Mouse (Mus musculus): ENCODE data around the gene Olfr441. TPM values are rescaled to one million over a fixed set of nuclear protein-coding genes. Genes with fewer than 3 reads are reported as not detected.
"Not testable (repeated sequence)": the region's sequence is repeated elsewhere in the genome, so short reads cannot be mapped to it uniquely, and the experiment has no call there.

Olfr441 gene
- total RNA-seq (2017), result not detected in 2 replicates

DNA sequence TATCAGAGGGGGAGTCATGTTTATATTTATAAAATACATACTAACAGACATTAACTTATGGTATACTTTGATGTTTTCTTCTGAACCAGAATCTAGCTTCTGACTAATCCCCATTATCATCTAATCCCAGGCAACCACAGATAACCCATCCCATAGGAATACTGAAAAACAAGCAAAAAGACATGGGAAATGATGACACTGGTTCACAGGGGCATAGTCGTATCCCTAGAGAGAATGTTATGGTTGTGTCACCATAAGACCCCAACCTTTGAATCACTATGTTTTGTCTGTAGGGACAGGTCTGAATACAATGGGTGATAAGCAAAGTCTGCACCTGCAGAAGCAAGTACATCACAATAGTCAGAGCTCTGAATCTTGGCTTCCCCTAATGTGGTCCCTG, at the start of gene Olfr441:
Gene Olfr441 (plus strand): TSS at position 301 of the 400 bp plus-strand sequence.
- not testable (repeated sequence) for ATAC-seq (replicated peaks in 1 of 2; ENCODE audit: insufficient read depth in 1 of 2, low FRiP score in 2 of 2, low TSS enrichment in 1 of 2, low read depth in 1 of 2, poor library complexity in 2 of 2, severe bottlenecking in 2 of 2)

DNA sequence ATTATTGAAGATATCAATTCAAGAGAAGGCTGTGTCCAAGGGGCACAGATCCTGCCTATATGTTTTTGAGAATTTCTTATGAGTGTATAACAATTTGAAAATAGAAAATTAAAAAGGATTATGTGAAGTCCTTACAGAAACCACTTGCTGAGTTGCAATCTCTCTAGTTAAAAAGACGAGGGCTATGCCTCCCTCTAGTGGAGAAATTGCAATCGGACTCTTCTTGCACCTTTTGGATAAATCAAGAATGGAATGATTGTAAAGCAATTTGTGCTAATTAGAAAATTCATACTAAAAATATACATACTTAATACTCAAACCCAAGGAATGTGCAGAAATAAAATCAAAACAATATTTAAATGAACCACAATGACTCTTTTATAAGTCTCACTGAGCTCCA, 27.4 kb upstream of the Olfr441 start:
- no peak for ATAC-seq (replicated peaks in 1 of 2; ENCODE audit: insufficient read depth in 1 of 2, low FRiP score in 2 of 2, low TSS enrichment in 1 of 2, low read depth in 1 of 2, poor library complexity in 2 of 2, severe bottlenecking in 2 of 2)

DNA sequence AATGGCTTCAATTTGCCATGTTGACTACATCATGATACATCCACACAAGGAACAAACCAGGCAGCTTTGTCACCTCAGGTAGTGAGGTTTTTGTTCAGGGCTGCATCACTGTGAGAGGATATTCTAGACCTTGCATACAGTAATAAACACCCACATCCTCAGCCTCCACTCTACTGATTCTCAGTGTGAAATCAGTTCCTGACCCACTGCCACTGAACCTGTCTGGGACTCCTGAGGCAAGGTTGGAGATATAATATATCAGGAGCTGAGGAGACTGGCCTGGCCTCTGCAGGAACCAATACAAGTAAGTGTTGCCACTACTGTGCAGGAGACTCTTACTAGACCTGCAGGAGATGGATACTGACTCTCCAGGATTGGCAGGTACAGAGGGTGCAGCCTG, 24.8 kb upstream of the Olfr441 start:
- not testable (repeated sequence) for ATAC-seq (replicated peaks in 1 of 2; ENCODE audit: insufficient read depth in 1 of 2, low FRiP score in 2 of 2, low TSS enrichment in 1 of 2, low read depth in 1 of 2, poor library complexity in 2 of 2, severe bottlenecking in 2 of 2)

DNA sequence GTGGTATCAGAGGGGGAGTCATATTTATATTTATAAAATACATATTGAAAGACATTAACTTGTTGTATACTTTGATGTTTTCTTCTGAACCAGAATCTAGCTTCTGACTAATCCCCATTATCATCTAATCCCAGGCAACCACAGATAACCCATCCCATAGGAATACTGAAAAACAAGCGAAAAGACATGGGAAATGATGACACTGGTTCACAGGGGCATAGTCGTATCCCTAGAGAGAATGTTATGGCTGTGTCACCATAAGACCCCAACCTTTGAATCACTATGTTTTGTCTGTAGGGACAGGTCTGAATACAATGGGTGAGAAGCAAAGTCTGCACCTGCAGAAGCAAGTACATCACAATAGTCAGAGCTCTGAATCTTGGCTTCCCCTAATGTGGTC, 40.1 kb downstream of the Olfr441 start, which contains the start of gene Olfr237-ps1:
Gene Olfr237-ps1 (plus strand): TSS at position 301 of the 400 bp plus-strand sequence.
- not testable (repeated sequence) for ATAC-seq (replicated peaks in 1 of 2; ENCODE audit: insufficient read depth in 1 of 2, low FRiP score in 2 of 2, low TSS enrichment in 1 of 2, low read depth in 1 of 2, poor library complexity in 2 of 2, severe bottlenecking in 2 of 2)

DNA sequence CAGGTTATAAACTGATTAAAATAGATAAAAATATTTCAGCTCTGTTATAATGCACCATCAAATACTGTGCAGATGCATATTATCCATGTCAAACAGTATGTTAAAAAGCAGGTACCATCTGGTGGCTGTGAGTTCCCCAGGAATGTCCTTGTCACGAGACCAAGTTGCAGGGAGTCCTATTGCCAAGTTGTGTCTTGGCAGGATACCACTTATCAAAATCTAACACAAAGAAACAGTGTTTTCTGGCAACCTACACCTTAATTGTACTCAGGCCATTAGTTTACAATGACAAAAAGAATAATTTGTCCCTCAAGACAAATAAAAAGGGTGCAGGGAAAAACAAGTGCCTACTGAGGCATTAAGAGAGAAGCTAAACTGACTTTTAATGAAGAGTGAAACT, 53.3 kb downstream of the Olfr441 start:
- no peak for ATAC-seq (replicated peaks in 1 of 2; ENCODE audit: insufficient read depth in 1 of 2, low FRiP score in 2 of 2, low TSS enrichment in 1 of 2, low read depth in 1 of 2, poor library complexity in 2 of 2, severe bottlenecking in 2 of 2)

DNA sequence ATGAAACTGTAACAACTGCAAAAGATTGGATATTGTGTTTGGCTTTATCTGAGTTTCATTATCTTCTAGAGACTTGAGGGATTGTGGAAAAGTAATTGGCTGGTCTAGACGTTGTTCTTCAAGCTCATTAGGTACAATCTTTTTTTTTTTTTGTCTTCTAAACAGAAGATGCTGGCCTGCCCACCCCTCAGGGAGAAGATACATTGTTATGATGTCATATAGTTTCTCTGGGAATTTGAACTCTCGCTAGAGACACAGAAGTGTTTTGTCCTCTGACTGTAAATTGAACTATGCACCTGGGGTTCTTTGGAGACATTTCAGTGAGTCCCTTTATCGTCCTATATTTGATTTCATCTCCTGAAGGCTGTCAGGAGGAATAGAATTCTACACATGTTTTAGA, 56.8 kb downstream of the Olfr441 start, which contains the start of gene Olfr437:
Gene Olfr437 (plus strand): TSS at position 301 of the 400 bp plus-strand sequence.
- no peak for ATAC-seq (replicated peaks in 1 of 2; ENCODE audit: insufficient read depth in 1 of 2, low FRiP score in 2 of 2, low TSS enrichment in 1 of 2, low read depth in 1 of 2, poor library complexity in 2 of 2, severe bottlenecking in 2 of 2)

DNA sequence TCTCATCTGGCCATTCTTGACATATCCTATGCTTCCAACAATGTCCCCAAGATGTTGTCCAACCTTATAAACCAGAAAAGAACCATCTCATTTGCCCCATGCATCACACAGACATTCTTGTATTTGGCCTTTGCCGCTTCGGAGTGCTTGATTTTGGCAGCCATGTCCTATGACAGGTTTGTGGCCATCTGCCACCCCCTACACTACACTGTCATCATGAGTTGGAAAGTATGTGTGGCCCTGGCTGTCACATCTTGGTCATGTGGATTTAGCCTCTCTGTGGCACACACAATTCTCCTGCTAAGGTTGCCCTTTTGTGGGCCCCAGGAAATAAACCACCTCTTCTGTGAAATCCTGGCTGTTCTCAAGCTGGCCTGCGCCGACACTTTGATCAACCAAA, 61.1 kb downstream of the Olfr441 start:
- no peak for ATAC-seq (replicated peaks in 1 of 2; ENCODE audit: insufficient read depth in 1 of 2, low FRiP score in 2 of 2, low TSS enrichment in 1 of 2, low read depth in 1 of 2, poor library complexity in 2 of 2, severe bottlenecking in 2 of 2)

Other genes starting within 250 kb of the Olfr441 start
- gene Olfr448, start 215.9 kb upstream of the Olfr441 start, total RNA-seq (2017), result not detected in 2 replicates
- gene Olfr447, start 197.5 kb upstream of the Olfr441 start, total RNA-seq (2017), result not detected in 2 replicates
- gene Olfr446, start 185.0 kb upstream of the Olfr441 start, total RNA-seq (2017), result not detected in 2 replicates
- gene Olfr444, start 157.3 kb upstream of the Olfr441 start, total RNA-seq (2017), result not detected in 2 replicates
- gene Olfr237-ps1, start 40.2 kb downstream of the Olfr441 start, total RNA-seq (2017), result not detected in 2 replicates
- gene Olfr437, start 56.9 kb downstream of the Olfr441 start, total RNA-seq (2017), result not detected in 2 replicates
- not detected in 2 replicates for gene Olfr13, start 65.8 kb downstream of the Olfr441 start, total RNA-seq (2017)
- not detected in 2 replicates for gene Olfr435, start 90.8 kb downstream of the Olfr441 start, total RNA-seq (2017)
- gene Olfr434, start 106.7 kb downstream of the Olfr441 start, total RNA-seq (2017), result not detected in 2 replicates
- not detected in 2 replicates for gene Olfr47, start 125.2 kb downstream of the Olfr441 start, total RNA-seq (2017)
- gene Arhgef5, start 159.2 kb downstream of the Olfr441 start, total RNA-seq (2017), result 16.7 and 30.3 TPM in 2 replicates
- gene Nobox, start 203.2 kb downstream of the Olfr441 start, total RNA-seq (2017), result not detected in 2 replicates

Measured in hematopoietic stem cell, adult 5-6 weeks (primary cell).